Mouse (Mus musculus) brain, embryonic 18.5 days (tissue): ENCODE measurements around the gene Ugt3a2.

Experiments used
- DNase-seq: peaks from one replicate; pipeline ENCODE4 v3.0.0-alpha.2; 2012; ENCODE audit warnings: low read depth, low spot score

The Ugt3a2 gene

GRCm38 (mm10) chr15:9335341-9335740, at the start of gene Ugt3a2:
TSS of gene Ugt3a2 (plus strand) at chr15:9335550.
- DNase-seq, result no peak

DNA sequence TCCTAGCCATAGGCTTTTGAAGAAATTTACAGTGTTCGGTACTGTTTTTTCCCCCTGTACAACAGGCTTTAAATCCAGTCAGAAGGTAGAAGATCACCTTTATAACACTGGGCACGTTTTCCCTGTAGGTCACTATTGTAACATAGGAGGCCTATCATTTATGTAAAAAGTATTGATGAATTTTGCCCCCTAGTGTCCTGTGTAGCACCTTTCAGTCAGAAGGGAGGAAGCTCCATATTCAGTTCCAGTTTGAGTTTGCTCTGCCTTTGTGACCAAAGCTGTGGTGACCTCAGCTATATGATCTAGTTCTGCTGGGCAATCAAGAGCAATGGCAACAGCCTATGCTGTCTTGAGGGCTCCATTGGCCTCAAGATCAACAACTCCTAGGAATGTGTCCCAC, 45.7 kb upstream of the Ugt3a2 start:
- DNase-seq, result no peak

- DNase-seq, result no peak
Measured at GRCm38 (mm10) chr15:9305978-9306692, 29.2 kb upstream of the Ugt3a2 start.

DNA sequence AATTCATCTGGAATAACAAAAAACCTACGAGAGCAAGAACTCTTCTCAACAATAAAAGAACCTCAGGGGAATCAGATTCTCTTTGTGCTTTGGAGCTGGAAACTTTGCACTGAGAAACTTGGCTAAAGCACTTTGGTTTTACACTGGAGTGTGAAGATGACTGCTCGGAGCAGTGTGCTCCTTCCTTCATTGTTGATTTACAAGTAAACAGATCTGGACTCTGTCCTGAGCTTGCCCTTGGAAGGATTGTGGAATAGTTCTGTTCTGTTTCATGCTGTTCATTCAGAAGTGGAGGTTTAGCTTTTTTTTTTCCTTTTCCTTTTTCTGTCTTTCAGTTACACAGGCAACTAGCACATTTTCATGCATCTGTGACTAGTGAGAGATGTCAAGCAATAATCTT, 754 bp upstream of the Ugt3a2 start:
- no peak for DNase-seq

DNA sequence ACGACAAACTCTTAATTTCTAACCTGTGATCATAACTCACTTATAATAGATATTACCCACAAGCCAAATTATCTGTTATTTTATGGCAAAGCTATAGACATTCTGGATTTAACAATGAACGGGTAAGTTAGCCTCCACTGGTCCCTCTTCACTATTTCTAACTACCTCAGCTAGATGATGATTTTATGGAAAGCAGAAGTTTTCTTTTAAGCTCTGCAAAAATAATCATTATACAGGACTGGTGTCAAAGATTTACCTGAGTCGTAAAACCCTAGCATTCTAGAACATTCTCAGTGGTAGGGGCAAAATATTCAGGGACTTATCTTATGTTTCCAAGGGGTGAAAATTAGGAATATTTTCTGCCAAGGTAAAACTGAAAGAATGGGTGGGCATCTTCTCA, 1.3 kb downstream of the Ugt3a2 start:
- no peak for DNase-seq

GRCm38 (mm10) chr15:9337021-9337420, 1.7 kb downstream of the Ugt3a2 start:
- DNase-seq, result no peak

GRCm38 (mm10) chr15:9348739-9349138, 13.4 kb downstream of the Ugt3a2 start:
- DNase-seq, result no peak

- no peak for DNase-seq
Measured at GRCm38 (mm10) chr15:9362801-9363200, 27.5 kb downstream of the Ugt3a2 start.

GRCm38 (mm10) chr15:9368774-9369173, 33.4 kb downstream of the Ugt3a2 start:
- no peak for DNase-seq

DNA sequence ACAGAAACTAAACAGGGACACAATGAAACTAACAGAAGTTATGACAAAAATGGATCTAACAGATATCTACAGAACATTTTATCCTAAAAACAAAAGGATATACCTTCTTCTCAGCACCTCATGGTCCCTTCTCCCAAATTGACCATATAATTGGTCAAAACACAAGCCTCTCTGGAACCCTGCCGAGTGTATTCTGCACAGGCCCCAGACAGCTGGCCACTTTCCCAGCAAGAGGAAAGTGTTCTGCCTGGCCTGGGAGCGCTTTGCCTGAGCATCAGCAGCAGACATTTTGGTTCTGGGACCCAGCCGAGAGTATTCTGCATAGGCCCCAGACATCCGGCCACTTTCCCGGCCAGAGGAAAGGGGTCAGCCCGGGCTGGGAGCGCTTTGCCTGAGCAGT, 40.9 kb downstream of the Ugt3a2 start:
- no peak for DNase-seq

DNA sequence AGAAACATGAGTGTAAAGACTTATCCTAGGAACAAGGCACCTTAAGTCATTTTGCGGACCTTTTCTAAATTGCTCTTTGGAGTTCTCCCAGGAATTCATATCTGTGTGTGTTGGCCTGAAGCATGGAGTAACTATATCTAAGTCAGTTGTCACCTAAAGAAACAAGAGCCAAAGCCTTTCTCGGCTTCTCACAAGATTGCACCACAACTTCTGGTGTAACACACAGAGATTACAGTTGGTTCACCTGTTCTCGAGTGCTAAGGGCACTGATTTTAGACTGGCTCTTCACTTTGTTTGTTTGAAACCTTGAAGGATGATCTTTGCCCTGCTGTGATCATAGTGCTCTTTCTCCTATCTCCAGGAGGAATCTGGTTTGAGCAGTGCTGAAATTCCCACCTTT, 74.1 kb downstream of the Ugt3a2 start:
- DNase-seq, result no peak
